Mouse (Mus musculus) right cerebral cortex, postnatal 14 days (tissue): ENCODE results near the gene Arhgap35.

ENCODE experiments used
- DNase-seq: peaks from one replicate; pipeline ENCODE4 v3.0.0; 2022

Arhgap35 gene

GRCm38 (mm10) chr7:16601683-16602102, 13.1 kb downstream of the Arhgap35 start:
- DNase-seq = no peak

GRCm38 (mm10) chr7:16599006-16599405, 15.8 kb downstream of the Arhgap35 start:
- no peak for DNase-seq

GRCm38 (mm10) chr7:16591292-16591691, 23.5 kb downstream of the Arhgap35 start:
- DNase-seq = no peak

GRCm38 (mm10) chr7:16587649-16588048, 27.1 kb downstream of the Arhgap35 start:
- no peak for DNase-seq

GRCm38 (mm10) chr7:16584384-16584783, 30.4 kb downstream of the Arhgap35 start:
- no peak for DNase-seq

- no peak for DNase-seq
These were observed 31.0 kb downstream of the Arhgap35 start for GRCm38 (mm10) chr7:16583775-16584174.

- no peak for DNase-seq
These were observed 32.5 kb downstream of the Arhgap35 start for GRCm38 (mm10) chr7:16582299-16582698.

- DNase-seq = no peak
These were observed 33.3 kb downstream of the Arhgap35 start for GRCm38 (mm10) chr7:16581276-16582100.

- DNase-seq = no peak
These were observed 38.1 kb downstream of the Arhgap35 start for GRCm38 (mm10) chr7:16576719-16577118.

- DNase-seq = no peak
These were observed 43.6 kb downstream of the Arhgap35 start for GRCm38 (mm10) chr7:16571191-16571590.

GRCm38 (mm10) chr7:16570737-16571136, 44.1 kb downstream of the Arhgap35 start:
- no peak for DNase-seq

GRCm38 (mm10) chr7:16564491-16564890, 50.3 kb downstream of the Arhgap35 start:
- no peak for DNase-seq

- no peak for DNase-seq
These were observed 56.8 kb downstream of the Arhgap35 start for GRCm38 (mm10) chr7:16557783-16558538.

- DNase-seq = no peak
These were observed 57.5 kb downstream of the Arhgap35 start for GRCm38 (mm10) chr7:16557251-16557650.

GRCm38 (mm10) chr7:16554215-16554614, 60.6 kb downstream of the Arhgap35 start:
- no peak for DNase-seq

- no peak for DNase-seq
These were observed 63.2 kb downstream of the Arhgap35 start for GRCm38 (mm10) chr7:16551581-16551980.

GRCm38 (mm10) chr7:16549299-16549698, 65.5 kb downstream of the Arhgap35 start:
- DNase-seq = no peak

GRCm38 (mm10) chr7:16544770-16545169, 70.0 kb downstream of the Arhgap35 start:
- no peak for DNase-seq

GRCm38 (mm10) chr7:16537220-16537903, 77.4 kb downstream of the Arhgap35 start:
- DNase-seq = no peak

- no peak for DNase-seq
These were observed 88.8 kb downstream of the Arhgap35 start for GRCm38 (mm10) chr7:16525995-16526394.

- no peak for DNase-seq
These were observed 89.3 kb downstream of the Arhgap35 start for GRCm38 (mm10) chr7:16525448-16525847.

GRCm38 (mm10) chr7:16524308-16524707, 90.5 kb downstream of the Arhgap35 start:
- DNase-seq = no peak

GRCm38 (mm10) chr7:16519310-16519709, 95.5 kb downstream of the Arhgap35 start:
- no peak for DNase-seq
